29 mouse cellular contexts compared by ENCODE assay signal in genomic region chr5:134575833-134576232, GRCm38 (mm10). TPM values are rescaled to one million over a fixed set of nuclear protein-coding genes. Genes with fewer than 3 reads are reported as not detected.
DNase-seq lines count a peak whose midpoint lies in the region; ATAC-seq and TF ChIP-seq lines count a peak whose summit lies in the region.
"Had no signal": no experiment of that assay in that cellular context is flagged by ENCODE, and none has a peak within 500 bp of the region (broad histone marks: within the 10 kb centered on the region; RNA-seq: fewer than 3 reads in every experiment).

No protein-coding gene starts in this region.

- H3K27me3 ChIP-seq in liver, embryonic 12.5 days (replicated peaks), result no peaks in the 10 kb centered on the region
- H3K27me3 ChIP-seq in liver, postnatal 0 days (ENCODE audit: insufficient read depth, low read length), result no peaks in the 10 kb centered on the region
- H3K27me3 ChIP-seq in liver, embryonic 15.5 days, result no peaks in the 10 kb centered on the region
- H3K27me3 ChIP-seq in liver, embryonic 11.5 days (replicated peaks; ENCODE audit: control insufficient read depth, insufficient read depth, low read length), result no peaks in the 10 kb centered on the region
- H3K27me3 ChIP-seq: CH12.LX; embryonic facial prominence, embryonic 13.5 days; embryonic facial prominence, embryonic 15.5 days had no signal

- TF ChIP-seq CTCF in liver, postnatal 0 days (IDR thresholded peaks at IDR 0.05; ENCODE audit: low read depth), result no peak

- no peak for DNase-seq in liver, postnatal 0 days
- no peak for DNase-seq in liver, embryonic 11.5 days (ENCODE audit: low spot score)
- DNase-seq: adrenal gland, adult 2 months; adrenal gland, postnatal 10 days; adrenal gland, postnatal 25 days; B cell, adult 2 months; cerebellum, adult 11 months; cerebellum, adult 18-20 months; cerebellum, adult 8-10 months; cerebellum, adult 9-11 months; cerebellum, postnatal 14 days; cerebellum, postnatal 36 days; embryo, embryonic 11 days had no signal

- peaks cover 39% of the 10 kb centered on the region for H3K4me1 ChIP-seq in liver, embryonic 12.5 days
- peaks cover 14% of the 10 kb centered on the region for H3K4me1 ChIP-seq in liver, postnatal 0 days (ENCODE audit: insufficient read depth)
- peaks cover 43% of the 10 kb centered on the region for H3K4me1 ChIP-seq in liver, embryonic 15.5 days (replicated peaks)
- H3K4me1 ChIP-seq in liver, embryonic 11.5 days (replicated peaks; ENCODE audit: control insufficient read depth, insufficient read depth, low read length), result peaks cover 6% of the 10 kb centered on the region; the same call in 1 of the 2 replicates

- H3K27ac ChIP-seq in liver, embryonic 12.5 days, result peak overlapping the region; percentile 28; the same call in 1 of the 2 replicates
- H3K27ac ChIP-seq in liver, postnatal 0 days (ENCODE audit: low read depth), result no peak overlapping the region
- H3K27ac ChIP-seq in liver, embryonic 15.5 days (replicated peaks), result peak overlapping the region; percentile 14; the same call in 1 of the 2 replicates
- no peak overlapping the region for H3K27ac ChIP-seq in liver, embryonic 11.5 days (ENCODE audit: low read depth, low read length)
- H3K27ac ChIP-seq: embryonic facial prominence, embryonic 13.5 days; embryonic facial prominence, embryonic 15.5 days; forebrain, embryonic 10.5 days; forebrain, embryonic 12.5 days had no signal

- H3K36me3 ChIP-seq in liver, embryonic 12.5 days, result no peaks in the 10 kb centered on the region
- no peaks in the 10 kb centered on the region for H3K36me3 ChIP-seq in liver, postnatal 0 days (replicated peaks; ENCODE audit: insufficient read depth, low read length)
- H3K36me3 ChIP-seq in liver, embryonic 15.5 days (replicated peaks), result no peaks in the 10 kb centered on the region
- no peaks in the 10 kb centered on the region for H3K36me3 ChIP-seq in liver, embryonic 11.5 days (ENCODE audit: control insufficient read depth, insufficient read depth, low read length)
- H3K36me3 ChIP-seq: embryonic facial prominence, embryonic 13.5 days; embryonic facial prominence, embryonic 15.5 days; forebrain, embryonic 10.5 days; forebrain, embryonic 12.5 days; G1E had no signal

- 74% methylated on average over 5 of the region's 5 CpGs for WGBS in liver, embryonic 12.5 days (ENCODE audit: insufficient replicate concordance)
- WGBS in liver, postnatal 0 days (ENCODE audit: insufficient replicate concordance), result 77% methylated on average over 5 of the region's 5 CpGs
- WGBS in liver, embryonic 15.5 days (ENCODE audit: insufficient replicate concordance), result 66% methylated on average over 5 of the region's 5 CpGs
- WGBS in liver, embryonic 11.5 days, result 87% methylated on average over 5 of the region's 5 CpGs

- no peak overlapping the region for H3K4me3 ChIP-seq in liver, embryonic 12.5 days
- no peak overlapping the region for H3K4me3 ChIP-seq in liver, postnatal 0 days (ENCODE audit: low read depth, low read length)
- no peak overlapping the region for H3K4me3 ChIP-seq in liver, embryonic 15.5 days (replicated peaks)
- H3K4me3 ChIP-seq in liver, embryonic 11.5 days (ENCODE audit: low read depth, low read length), result no peak overlapping the region
- H3K4me3 ChIP-seq: embryonic facial prominence, embryonic 13.5 days; embryonic facial prominence, embryonic 15.5 days; erythroblast, embryonic 14.5 days; forebrain, embryonic 10.5 days; forebrain, embryonic 12.5 days had no signal

- H3K9me3 ChIP-seq in liver, embryonic 12.5 days (replicated peaks), result 0 out of 2 replicates have a peak, but pooled peaks cover 2% of the 10 kb centered on the region
- no peaks in the 10 kb centered on the region for H3K9me3 ChIP-seq in liver, postnatal 0 days (ENCODE audit: low read length)
- no peaks in the 10 kb centered on the region for H3K9me3 ChIP-seq in liver, embryonic 15.5 days (replicated peaks)
- no peaks in the 10 kb centered on the region for H3K9me3 ChIP-seq in liver, embryonic 11.5 days (ENCODE audit: control insufficient read depth, low read length)
- H3K9me3 ChIP-seq: embryonic facial prominence, embryonic 13.5 days; embryonic facial prominence, embryonic 15.5 days; forebrain, embryonic 12.5 days; G1E had no signal

- TF ChIP-seq EP300 in liver, postnatal 0 days (IDR thresholded peaks at IDR 0.05; ENCODE audit: low read depth), result no peak

- no peak for ATAC-seq in liver, embryonic 12.5 days
- no peak for ATAC-seq in liver, postnatal 0 days
- ATAC-seq in liver, embryonic 15.5 days (ENCODE audit: insufficient read depth), result no peak
- ATAC-seq in liver, embryonic 11.5 days (replicated peaks; ENCODE audit: low FRiP score), result no peak
- peak; percentile 55 for ATAC-seq in megakaryocyte-erythroid progenitor cell, adult 5-6 weeks (replicated peaks; ENCODE audit: low FRiP score, low TSS enrichment, poor library complexity, severe bottlenecking)
- ATAC-seq in frontal cortex, adult (ENCODE audit: low TSS enrichment), result no peak
- ATAC-seq: CD4-positive, CD25-positive, alpha-beta regulatory T cell, adult 4 months; forebrain, embryonic 14.5 days; forebrain, embryonic 16.5 days had no signal

- H3K9ac ChIP-seq in liver, embryonic 12.5 days, result no peak overlapping the region
- H3K9ac ChIP-seq in liver, postnatal 0 days (replicated peaks), result no peak overlapping the region
- H3K9ac ChIP-seq in liver, embryonic 15.5 days, result no peak overlapping the region
- H3K9ac ChIP-seq in liver, embryonic 11.5 days (ENCODE audit: low read depth, low read length), result no peak overlapping the region
- H3K9ac ChIP-seq: embryonic facial prominence, embryonic 13.5 days; embryonic facial prominence, embryonic 15.5 days; forebrain, embryonic 12.5 days had no signal

- no peak overlapping the region for H3K4me2 ChIP-seq in liver, embryonic 12.5 days
- H3K4me2 ChIP-seq in liver, postnatal 0 days (ENCODE audit: low read depth, low read length), result no peak overlapping the region
- H3K4me2 ChIP-seq in liver, embryonic 15.5 days, result no peak overlapping the region
- H3K4me2 ChIP-seq in liver, embryonic 11.5 days, result no peak overlapping the region
- H3K4me2 ChIP-seq: embryonic facial prominence, embryonic 13.5 days; embryonic facial prominence, embryonic 15.5 days; forebrain, embryonic 12.5 days had no signal

RNA-seq across cellular contexts. Expression of gene Rfc2, which starts 5.3 kb away (rescaled TPM):
- 259 and 263 TPM in 2 replicates for polyA plus RNA-seq in liver, embryonic 12.5 days (2016; fragmentation: Nextera tagmentation; extraction: Ambion mirVana)
- polyA plus RNA-seq in liver, postnatal 0 days (2015; fragmentation: Nextera tagmentation; extraction: Ambion mirVana), result 75.4 and 81.4 TPM in 2 replicates
- 157 and 158 TPM in 2 replicates for polyA plus RNA-seq in liver, embryonic 15.5 days (2015; fragmentation: Nextera tagmentation; extraction: Ambion mirVana)
- polyA plus RNA-seq in liver, embryonic 11.5 days (2014; fragmentation: Nextera tagmentation; extraction: Ambion mirVana), result 363 and 374 TPM in 2 replicates
- total RNA-seq in megakaryocyte-erythroid progenitor cell, adult 5-6 weeks (2014; fragmentation: Nextera tagmentation), result 241 and 279 TPM in 2 replicates
- 113 and 125 TPM in 2 replicates for total RNA-seq in megakaryocyte-erythroid progenitor cell, adult 5-6 weeks (2017)

RNA-seq across cellular contexts. Expression of gene Syna, which starts 15.9 kb away (rescaled TPM):
- polyA plus RNA-seq in liver, embryonic 12.5 days (2016; fragmentation: Nextera tagmentation; extraction: Ambion mirVana), result not detected in 2 replicates
- not detected in 2 replicates for polyA plus RNA-seq in liver, postnatal 0 days (2015; fragmentation: Nextera tagmentation; extraction: Ambion mirVana)
- polyA plus RNA-seq in liver, embryonic 15.5 days (2015; fragmentation: Nextera tagmentation; extraction: Ambion mirVana), result not detected in 2 replicates
- not detected in 2 replicates for polyA plus RNA-seq in liver, embryonic 11.5 days (2014; fragmentation: Nextera tagmentation; extraction: Ambion mirVana)
- total RNA-seq in megakaryocyte-erythroid progenitor cell, adult 5-6 weeks (2014; fragmentation: Nextera tagmentation), result not detected in 2 replicates
- total RNA-seq in megakaryocyte-erythroid progenitor cell, adult 5-6 weeks (2017), result not detected in 2 replicates
- total RNA-seq: adrenal gland, adult 2 months; adrenal gland, postnatal 10 days; adrenal gland, postnatal 25 days; common myeloid progenitor, adult 5-6 weeks had no signal
- polyA plus RNA-seq: embryonic facial prominence, embryonic 11.5 days; erythroblast, embryonic 14.5 days; forebrain, embryonic 10.5 days; G1E had no signal

RNA-seq across cellular contexts. Expression of gene Clip2, which starts 23.6 kb away (rescaled TPM):
- polyA plus RNA-seq in liver, embryonic 12.5 days (2016; fragmentation: Nextera tagmentation; extraction: Ambion mirVana), result 0.94 and 1.0 TPM in 2 replicates
- polyA plus RNA-seq in liver, postnatal 0 days (2015; fragmentation: Nextera tagmentation; extraction: Ambion mirVana), result 0.21 and 0.29 TPM in 2 replicates
- 0.46 and 0.50 TPM in 2 replicates for polyA plus RNA-seq in liver, embryonic 15.5 days (2015; fragmentation: Nextera tagmentation; extraction: Ambion mirVana)
- 1.4 and 1.7 TPM in 2 replicates for polyA plus RNA-seq in liver, embryonic 11.5 days (2014; fragmentation: Nextera tagmentation; extraction: Ambion mirVana)
- total RNA-seq in megakaryocyte-erythroid progenitor cell, adult 5-6 weeks (2014; fragmentation: Nextera tagmentation), result 4.6 and 5.6 TPM in 2 replicates
- 7.0 and 8.3 TPM in 2 replicates for total RNA-seq in megakaryocyte-erythroid progenitor cell, adult 5-6 weeks (2017)

RNA-seq across cellular contexts. Expression of gene Lat2, which starts 39.0 kb away (rescaled TPM):
- 1.7 and 1.8 TPM in 2 replicates for polyA plus RNA-seq in liver, embryonic 12.5 days (2016; fragmentation: Nextera tagmentation; extraction: Ambion mirVana)
- polyA plus RNA-seq in liver, postnatal 0 days (2015; fragmentation: Nextera tagmentation; extraction: Ambion mirVana), result 2.4 TPM in 2 replicates
- polyA plus RNA-seq in liver, embryonic 15.5 days (2015; fragmentation: Nextera tagmentation; extraction: Ambion mirVana), result 2.2 and 2.6 TPM in 2 replicates
- 2.0 and 2.1 TPM in 2 replicates for polyA plus RNA-seq in liver, embryonic 11.5 days (2014; fragmentation: Nextera tagmentation; extraction: Ambion mirVana)
- 8.5 and 9.8 TPM in 2 replicates for total RNA-seq in megakaryocyte-erythroid progenitor cell, adult 5-6 weeks (2014; fragmentation: Nextera tagmentation)
- total RNA-seq in megakaryocyte-erythroid progenitor cell, adult 5-6 weeks (2017), result 7.2 and 14.6 TPM in 2 replicates

Comparison
In these comparisons a context has a peak if more than half of its experiments do, and no peak if none do; other contexts are left out.
1. H3K27ac ChIP-seq: peak in liver, embryonic 12.5 days (single experiment) and liver, embryonic 15.5 days (single experiment); none in liver, postnatal 0 days (single experiment) and liver, embryonic 11.5 days (single experiment).